Mouse (Mus musculus): ENCODE measurements around the gene Klhdc9. TPM values are rescaled to one million over a fixed set of nuclear protein-coding genes. Genes with fewer than 3 reads are reported as not detected.

Gene Klhdc9
- polyA plus RNA-seq (2016; fragmentation: Nextera tagmentation; extraction: Ambion mirVana): 2.7 and 2.8 TPM in 2 replicates

- DNase-seq (ENCODE audit: extremely low spot score, low spot score): peak; percentile 96
- WGBS: under 1% methylated on average over 21 of the region's 21 CpGs
- H3K36me3 ChIP-seq (replicated peaks): peaks cover 40% of the 10 kb centered on the region
- H3K9me3 ChIP-seq: peaks cover 7% of the 10 kb centered on the region; the same call in 1 of the 2 replicates
- H3K27me3 ChIP-seq (ENCODE audit: poor library complexity, severe bottlenecking): no peaks in the 10 kb centered on the region
- H3K27ac ChIP-seq: peak within 1 kb of the TSS; percentile 82
- peaks cover 21% of the 10 kb centered on the region for H3K4me1 ChIP-seq
- H3K4me3 ChIP-seq: peak within 1 kb of the TSS; percentile 55
These were observed at the start of gene Klhdc9 for GRCm38 (mm10) chr1:171360656-171361055. Klhdc9 (minus strand) TSS chr1:171360798.

GRCm38 (mm10) chr1:171410231-171410630, 49.6 kb upstream of the Klhdc9 start:
- H3K36me3 ChIP-seq (replicated peaks): peaks cover 24% of the 10 kb centered on the region
- WGBS: 92% methylated on average over 1 of the region's 1 CpGs

GRCm38 (mm10) chr1:171407263-171407662, 46.7 kb upstream of the Klhdc9 start:
- WGBS: 80% methylated on average over 5 of the region's 5 CpGs
- Histone ChIP-seq H3K9me3 (no peaks in the 10 kb centered on the region), H3K27ac (no peak overlapping the region), H3K36me3 (replicated peaks) (no peaks in the 10 kb centered on the region), H3K4me3 (no peak overlapping the region), H3K27me3 (ENCODE audit: poor library complexity, severe bottlenecking) (peaks cover 29% of the 10 kb centered on the region), H3K4me1 (peaks cover 4% of the 10 kb centered on the region)
- no peak for DNase-seq (ENCODE audit: extremely low spot score, low spot score)

More at GRCm38 (mm10) chr1:171410231-171410630, 49.6 kb upstream of the Klhdc9 start:
- peaks cover 29% of the 10 kb centered on the region for H3K27me3 ChIP-seq (ENCODE audit: poor library complexity, severe bottlenecking)
- no peaks in the 10 kb centered on the region for H3K9me3 ChIP-seq
- no peak for DNase-seq (ENCODE audit: extremely low spot score, low spot score)
- H3K4me1 ChIP-seq: peaks cover 26% of the 10 kb centered on the region
- H3K4me3 ChIP-seq: no peak overlapping the region
- no peak overlapping the region for H3K27ac ChIP-seq

- Histone ChIP-seq H3K9me3 (no peaks in the 10 kb centered on the region), H3K4me1 (no peaks in the 10 kb centered on the region), H3K4me3 (no peak overlapping the region), H3K27ac (no peak overlapping the region), H3K36me3 (replicated peaks) (no peaks in the 10 kb centered on the region), H3K27me3 (ENCODE audit: poor library complexity, severe bottlenecking) (peaks cover 9% of the 10 kb centered on the region)
- WGBS: 84% methylated on average over 9 of the region's 9 CpGs
- no peak for DNase-seq (ENCODE audit: extremely low spot score, low spot score)
These were observed 42.4 kb upstream of the Klhdc9 start for GRCm38 (mm10) chr1:171402991-171403390.

- H3K9me3 ChIP-seq: no peaks in the 10 kb centered on the region
- H3K27ac ChIP-seq: no peak overlapping the region
- WGBS: 80% methylated on average over 4 of the region's 4 CpGs
- H3K27me3 ChIP-seq (ENCODE audit: poor library complexity, severe bottlenecking): no peaks in the 10 kb centered on the region
- no peak overlapping the region for H3K4me3 ChIP-seq
- H3K4me1 ChIP-seq: no peaks in the 10 kb centered on the region
- H3K36me3 ChIP-seq (replicated peaks): no peaks in the 10 kb centered on the region
- no peak for DNase-seq (ENCODE audit: extremely low spot score, low spot score)
These were observed 41.2 kb upstream of the Klhdc9 start for GRCm38 (mm10) chr1:171401821-171402220.

- 79% methylated on average over 4 of the region's 4 CpGs for WGBS
- H3K4me1 ChIP-seq: peaks cover 7% of the 10 kb centered on the region
- no peaks in the 10 kb centered on the region for H3K9me3 ChIP-seq
- 0 out of 2 replicates have a peak, but pooled peaks cover 3% of the 10 kb centered on the region for H3K27me3 ChIP-seq (ENCODE audit: poor library complexity, severe bottlenecking)
- DNase-seq (ENCODE audit: extremely low spot score, low spot score): no peak
- no peak overlapping the region for H3K4me3 ChIP-seq
- H3K27ac ChIP-seq: no peak overlapping the region
- H3K36me3 ChIP-seq (replicated peaks): no peaks in the 10 kb centered on the region
These were observed 29.5 kb upstream of the Klhdc9 start for GRCm38 (mm10) chr1:171390101-171390500.

GRCm38 (mm10) chr1:171388376-171389102, 27.9 kb upstream of the Klhdc9 start, which contains the start of gene Arhgap30:
Arhgap30 (plus strand) TSS chr1:171388954.
- H3K4me1 ChIP-seq: peaks cover 14% of the 10 kb centered on the region
- no peak within 1 kb of the TSS for H3K27ac ChIP-seq
- 0 out of 2 replicates have a peak, but pooled peaks cover 5% of the 10 kb centered on the region for H3K27me3 ChIP-seq (ENCODE audit: poor library complexity, severe bottlenecking)
- WGBS: 83% methylated on average over 15 of the region's 15 CpGs
- no peak for DNase-seq (ENCODE audit: extremely low spot score, low spot score)
- H3K36me3 ChIP-seq (replicated peaks): no peaks in the 10 kb centered on the region
- H3K9me3 ChIP-seq: no peaks in the 10 kb centered on the region
- no peak within 1 kb of the TSS for H3K4me3 ChIP-seq

GRCm38 (mm10) chr1:171387099-171387498, 26.5 kb upstream of the Klhdc9 start:
- peaks cover 14% of the 10 kb centered on the region for H3K4me1 ChIP-seq
- H3K27ac ChIP-seq: no peak overlapping the region
- no peak overlapping the region for H3K4me3 ChIP-seq
- DNase-seq (ENCODE audit: extremely low spot score, low spot score): peak; percentile 34
- peaks cover 7% of the 10 kb centered on the region; the same call in 1 of the 2 replicates for H3K27me3 ChIP-seq (ENCODE audit: poor library complexity, severe bottlenecking)
- H3K36me3 ChIP-seq (replicated peaks): no peaks in the 10 kb centered on the region
- H3K9me3 ChIP-seq: no peaks in the 10 kb centered on the region
- WGBS: 14% methylated on average over 6 of the region's 6 CpGs

- Histone ChIP-seq H3K4me3 (no peak overlapping the region), H3K36me3 (replicated peaks) (no peaks in the 10 kb centered on the region), H3K27me3 (ENCODE audit: poor library complexity, severe bottlenecking) (peaks cover 26% of the 10 kb centered on the region), H3K4me1 (peaks cover 19% of the 10 kb centered on the region), H3K9me3 (no peaks in the 10 kb centered on the region), H3K27ac (0 out of 2 replicates have a peak overlapping the region, but pooled peaks have one; percentile 4)
- 70% methylated on average over 9 of the region's 9 CpGs for WGBS
- DNase-seq (ENCODE audit: extremely low spot score, low spot score): no peak
These were observed 24.6 kb upstream of the Klhdc9 start for GRCm38 (mm10) chr1:171385171-171385570.

- no peak for DNase-seq (ENCODE audit: extremely low spot score, low spot score)
- Histone ChIP-seq H3K27ac (0 out of 2 replicates have a peak overlapping the region, but pooled peaks have one; percentile 4), H3K9me3 (no peaks in the 10 kb centered on the region), H3K4me3 (no peak overlapping the region), H3K4me1 (peaks cover 26% of the 10 kb centered on the region), H3K27me3 (ENCODE audit: poor library complexity, severe bottlenecking) (peaks cover 34% of the 10 kb centered on the region), H3K36me3 (replicated peaks) (no peaks in the 10 kb centered on the region)
- 71% methylated on average over 9 of the region's 9 CpGs for WGBS
These were observed 23.8 kb upstream of the Klhdc9 start for GRCm38 (mm10) chr1:171384361-171384760.

- WGBS: 85% methylated on average over 11 of the region's 11 CpGs
- H3K4me1 ChIP-seq: peaks cover 25% of the 10 kb centered on the region
- H3K9me3 ChIP-seq: no peaks in the 10 kb centered on the region
- no peak for DNase-seq (ENCODE audit: extremely low spot score, low spot score)
- H3K4me3 ChIP-seq: no peak overlapping the region
- H3K27ac ChIP-seq: no peak overlapping the region
- H3K27me3 ChIP-seq (ENCODE audit: poor library complexity, severe bottlenecking): peaks cover 47% of the 10 kb centered on the region
- H3K36me3 ChIP-seq (replicated peaks): no peaks in the 10 kb centered on the region
These were observed 21.6 kb upstream of the Klhdc9 start for GRCm38 (mm10) chr1:171382096-171382620.

GRCm38 (mm10) chr1:171379935-171380599, 19.5 kb upstream of the Klhdc9 start:
- peaks cover 44% of the 10 kb centered on the region for H3K27me3 ChIP-seq (ENCODE audit: poor library complexity, severe bottlenecking)
- peaks cover 27% of the 10 kb centered on the region for H3K4me1 ChIP-seq
- no peak overlapping the region for H3K27ac ChIP-seq
- peak overlapping the region; percentile 40 for H3K4me3 ChIP-seq
- H3K9me3 ChIP-seq: no peaks in the 10 kb centered on the region
- 7% methylated on average over 31 of the region's 31 CpGs for WGBS
- peak; percentile 76 for DNase-seq (ENCODE audit: extremely low spot score, low spot score)
- H3K36me3 ChIP-seq (replicated peaks): no peaks in the 10 kb centered on the region

- no peaks in the 10 kb centered on the region for H3K36me3 ChIP-seq (replicated peaks)
- DNase-seq (ENCODE audit: extremely low spot score, low spot score): no peak
These were observed 17.7 kb upstream of the Klhdc9 start for GRCm38 (mm10) chr1:171378298-171378697.

More at GRCm38 (mm10) chr1:171378298-171378697, 17.7 kb upstream of the Klhdc9 start:
- Histone ChIP-seq H3K4me3 (no peak overlapping the region), H3K27me3 (ENCODE audit: poor library complexity, severe bottlenecking) (peaks cover 42% of the 10 kb centered on the region), H3K9me3 (no peaks in the 10 kb centered on the region), H3K4me1 (peaks cover 36% of the 10 kb centered on the region), H3K27ac (no peak overlapping the region)
- 90% methylated on average over 6 of the region's 6 CpGs for WGBS
